Mouse (Mus musculus): ENCODE data around the gene Gda.

Gda gene

DNA sequence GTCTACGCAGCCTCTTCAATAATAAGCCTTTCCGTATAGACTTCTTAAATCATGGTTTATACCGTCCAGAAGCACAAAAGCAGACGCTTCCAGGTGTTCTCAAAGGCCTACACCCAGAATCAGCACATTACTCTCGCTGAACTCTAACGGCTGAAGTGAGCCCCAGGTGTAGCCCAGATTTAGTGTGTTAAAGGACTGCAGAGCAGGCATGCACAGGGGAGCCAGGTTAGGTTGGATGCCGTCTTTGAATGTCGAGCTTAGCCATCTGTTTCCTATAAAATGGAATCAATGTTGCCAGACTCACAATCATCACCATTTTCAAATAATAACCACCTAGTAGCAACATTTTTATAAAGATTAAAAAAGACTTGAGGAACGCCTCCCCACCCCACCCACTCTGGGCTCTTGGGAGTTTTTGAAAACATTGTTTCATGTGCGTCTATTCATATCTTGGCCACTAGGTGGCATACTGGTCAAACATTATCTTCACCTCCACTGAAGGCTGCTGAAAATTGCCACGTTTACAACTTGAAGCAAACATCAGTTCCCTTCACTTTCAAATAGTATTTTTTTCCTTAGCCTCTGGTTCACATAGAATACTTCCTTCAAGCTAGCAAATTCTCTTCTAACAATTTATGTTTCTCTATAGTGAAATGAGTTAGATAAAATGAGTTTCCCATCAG lies 100.0 kb downstream of the Gda start:
- no peak for DNase-seq (ENCODE audit: low spot score)

DNA sequence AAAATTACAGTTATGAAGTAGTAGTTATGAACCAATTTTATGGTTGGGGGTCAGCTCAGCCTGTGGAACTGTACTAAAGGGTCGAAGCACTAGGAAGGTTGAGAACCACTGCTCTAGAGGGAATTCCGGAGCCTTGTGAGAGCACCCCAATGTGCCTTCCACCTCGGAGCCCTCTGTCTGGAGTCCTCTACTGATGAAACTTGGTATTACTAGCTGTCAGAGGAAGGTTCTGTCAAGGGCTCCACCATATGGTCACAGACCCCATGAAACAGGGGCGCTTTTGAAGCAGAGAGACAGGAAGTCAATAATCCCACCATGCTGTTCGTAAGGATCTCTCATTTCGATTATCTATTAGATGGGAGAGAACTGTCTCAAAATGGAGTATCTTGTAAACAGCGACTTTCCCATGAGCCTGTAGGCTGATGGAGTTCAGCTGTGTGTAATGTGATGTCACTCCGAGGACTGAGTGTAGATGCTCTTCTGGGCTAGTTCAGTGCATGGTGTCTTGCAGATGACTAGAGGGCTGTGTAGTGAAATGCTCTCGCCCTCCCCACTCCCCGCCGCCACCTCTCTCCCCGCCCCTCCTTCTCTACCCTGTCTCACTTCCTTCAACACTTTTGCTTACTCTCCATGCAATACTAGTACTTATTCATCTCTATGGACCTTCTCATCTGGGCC lies 100.7 kb downstream of the Gda start:
- no peak for DNase-seq (ENCODE audit: low spot score)

DNA sequence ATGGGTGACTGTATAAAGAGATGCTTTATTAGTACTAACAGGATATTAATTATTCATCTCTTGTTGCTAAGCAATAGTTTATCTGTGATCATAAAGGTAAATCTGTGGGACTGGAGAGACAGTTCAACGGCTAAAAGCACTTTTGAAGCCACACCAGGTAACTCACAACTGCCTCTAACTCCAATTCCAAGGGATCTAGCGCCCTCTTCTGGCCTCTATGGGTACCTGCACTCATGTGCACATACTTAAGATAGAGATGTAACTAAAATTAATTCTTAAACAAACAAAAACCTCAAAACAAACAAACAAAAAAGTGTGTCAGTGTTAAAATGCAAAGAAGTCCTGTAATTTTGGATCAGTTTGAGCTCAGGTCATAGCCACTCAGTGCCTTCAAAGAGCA lies 101.9 kb downstream of the Gda start:
- DNase-seq (ENCODE audit: low spot score): no peak

DNA sequence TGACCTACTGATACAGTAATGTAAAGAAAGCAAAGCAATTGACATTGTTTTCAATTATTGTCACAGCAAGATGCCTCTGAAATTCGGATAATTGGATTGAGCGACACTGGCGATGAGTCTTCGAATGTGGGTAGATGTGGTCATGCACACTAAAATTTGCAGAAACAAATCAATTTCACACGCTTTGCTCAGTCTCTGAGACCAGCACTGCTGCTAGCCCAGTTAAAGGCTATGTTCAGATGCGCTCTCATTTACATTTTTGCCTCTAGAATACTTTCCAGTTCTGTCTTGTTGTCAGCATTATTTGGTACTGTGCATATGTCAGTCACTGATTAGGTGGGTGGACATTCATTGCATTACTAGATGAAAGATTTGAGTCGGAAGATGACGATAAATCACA lies 102.5 kb downstream of the Gda start:
- no peak for DNase-seq (ENCODE audit: low spot score)

DNA sequence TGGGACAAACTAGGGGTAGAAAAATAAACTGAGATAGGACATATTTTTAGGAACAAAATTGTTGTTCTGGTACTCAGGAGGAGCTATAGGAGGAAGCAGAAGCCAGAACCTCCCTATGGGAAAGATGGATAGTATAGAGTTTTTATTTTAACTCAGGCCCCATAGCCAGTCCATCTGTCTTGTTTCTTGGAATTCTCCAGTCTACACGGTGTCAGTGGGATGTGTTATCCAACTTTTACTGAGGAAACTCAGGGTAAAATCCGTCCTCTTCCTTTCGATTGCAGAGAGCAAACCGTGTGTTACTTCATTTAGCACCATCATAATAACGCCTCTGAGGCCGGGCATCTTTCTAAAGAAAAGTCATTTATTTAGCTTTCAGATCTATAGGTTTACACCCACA lies 104.1 kb downstream of the Gda start:
- no peak for DNase-seq (ENCODE audit: low spot score)

DNA sequence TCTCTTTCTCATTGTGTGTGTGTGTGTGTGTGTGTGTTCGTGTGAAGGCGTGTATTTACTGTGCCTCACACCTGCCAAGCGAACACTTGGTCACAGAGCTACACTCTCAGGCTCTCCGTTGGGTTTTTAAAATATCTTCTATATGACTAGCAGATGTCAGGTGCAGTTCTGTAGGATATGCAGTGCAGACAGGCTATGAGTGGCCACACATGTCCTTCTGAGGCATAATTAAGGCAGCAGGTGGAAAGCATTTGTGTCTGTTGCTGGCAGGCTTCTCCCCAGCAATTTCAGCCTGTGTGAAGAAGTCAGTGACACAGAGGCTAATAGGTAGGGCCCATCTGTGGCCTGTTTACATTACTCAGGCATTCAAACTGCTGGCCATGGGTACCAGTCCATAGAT lies 104.7 kb downstream of the Gda start:
- DNase-seq (ENCODE audit: low spot score): no peak

DNA sequence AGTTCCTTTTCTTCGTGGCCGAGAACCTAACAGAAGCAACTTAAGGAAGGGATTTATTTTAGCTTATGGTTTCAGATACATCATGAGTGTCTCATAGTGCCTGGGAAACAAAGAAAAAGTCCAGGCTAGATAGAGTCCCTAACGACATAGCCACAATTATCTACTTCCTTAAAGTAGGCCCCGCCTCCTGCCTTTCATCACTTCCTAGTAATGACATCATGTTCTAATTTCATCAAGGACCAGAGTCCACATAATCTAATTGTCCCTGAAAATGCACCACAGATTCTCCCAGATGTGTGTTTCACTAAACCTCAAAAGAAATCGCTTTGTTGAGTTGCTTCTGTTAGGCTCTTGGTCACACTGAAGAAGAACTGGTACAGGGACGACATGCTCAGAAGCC lies 115.5 kb downstream of the Gda start:
- no peak for DNase-seq (ENCODE audit: low spot score)

DNA sequence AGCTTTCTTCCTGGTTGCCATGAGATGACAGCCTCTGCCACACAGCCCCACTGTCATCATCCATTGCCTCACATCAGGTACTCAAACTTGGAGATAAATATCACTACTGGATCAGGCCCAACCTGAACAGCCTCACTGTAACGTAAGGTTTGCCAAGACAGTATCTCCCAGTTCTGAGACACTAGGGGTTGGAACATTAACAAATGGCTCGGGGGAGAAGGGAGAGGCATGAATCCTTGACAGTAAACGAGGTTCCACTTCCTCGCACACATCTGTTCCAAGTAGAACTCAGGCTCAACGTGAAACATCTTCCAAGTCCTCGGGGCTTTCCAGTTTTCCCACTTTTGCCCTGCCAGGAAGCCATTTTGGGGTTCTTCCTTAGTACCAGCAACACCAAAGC lies 123.6 kb downstream of the Gda start:
- no peak for DNase-seq (ENCODE audit: low spot score)

DNA sequence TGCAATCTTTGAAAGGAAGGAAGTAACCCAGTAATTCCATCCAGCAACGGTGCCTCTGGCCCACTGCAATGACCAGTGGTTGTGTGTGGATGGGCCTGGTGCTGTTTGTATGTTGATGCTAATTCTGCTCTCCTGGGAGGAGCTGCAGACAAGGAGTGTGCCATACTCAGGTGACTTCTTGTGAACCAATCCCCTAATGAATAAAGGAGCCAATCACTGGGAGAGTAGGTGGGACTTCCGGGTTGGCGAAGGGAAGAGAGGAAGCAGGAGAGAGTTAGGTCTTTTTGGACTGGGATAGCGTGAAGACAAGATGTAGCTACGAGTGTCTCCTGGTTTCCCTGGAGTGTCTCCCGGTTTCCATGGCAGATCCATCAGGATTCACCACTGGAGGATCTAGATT lies 126.6 kb downstream of the Gda start:
- no peak for DNase-seq (ENCODE audit: low spot score)
